Mouse (Mus musculus): ENCODE measurements around the gene Usp2. TPM values are rescaled to one million over a fixed set of nuclear protein-coding genes. Genes with fewer than 3 reads are reported as not detected.

The Usp2 gene
- total RNA-seq, 2 experiments from 2014 or later: 77.7 to 191 TPM

- intact Hi-C loops (cut with DNase I): no loop called here
- peak; percentile 40 for DNase-seq (ENCODE audit: low spot score)
Observed at GRCm38 (mm10) chr9:44134851-44135730, 68.3 kb downstream of the Usp2 start.

GRCm38 (mm10) chr9:44135731-44136411 is 69.0 kb downstream of the Usp2 start:
- DNase-seq (ENCODE audit: low spot score): no peak
- intact Hi-C loops (cut with DNase I): no loop called here

GRCm38 (mm10) chr9:44137846-44138245 is 71.0 kb downstream of the Usp2 start:
- no peak for DNase-seq (ENCODE audit: low spot score)
- intact Hi-C loops (cut with DNase I): no loop called here

- intact Hi-C loops (cut with DNase I): no loop called here
- no peak for DNase-seq (ENCODE audit: low spot score)
Observed at GRCm38 (mm10) chr9:44141951-44142350, 75.1 kb downstream of the Usp2 start.

GRCm38 (mm10) chr9:44143421-44143820 is 76.6 kb downstream of the Usp2 start:
- no peak for DNase-seq (ENCODE audit: low spot score)
- intact Hi-C loops (cut with DNase I): no loop called here

GRCm38 (mm10) chr9:44144023-44144717 is 77.3 kb downstream of the Usp2 start:
- DNase-seq (ENCODE audit: low spot score): no peak
- intact Hi-C loops (cut with DNase I): loop anchor here (2.0 kb wide), 1 partner anchor 17 kb away; no protein-coding TSS in a partner anchor

- intact Hi-C loops (cut with DNase I): loop anchor here (2.0 kb wide), 1 partner anchor 18 kb away; no protein-coding TSS in a partner anchor
- DNase-seq (ENCODE audit: low spot score): no peak
Observed at GRCm38 (mm10) chr9:44144718-44145060, 77.9 kb downstream of the Usp2 start.

Other genes with a start within 250 kb of the Usp2 start
- gene Thy1, start 23.6 kb upstream of the Usp2 start, total RNA-seq (2021): 10 to 100 TPM; 13.9 to 22.2 TPM
- gene Mfrp, start 34.7 kb downstream of the Usp2 start, total RNA-seq (2021): not detected
- 10 to 100 TPM in 1 of 2 experiments, 1 to 10 TPM in 1; 9.7 to 10.9 TPM for gene C1qtnf5, start 40.2 kb downstream of the Usp2 start, total RNA-seq (2021)
- gene Gm49380, start 46.5 kb downstream of the Usp2 start, total RNA-seq (2021): under 1 TPM in 1 of 2 experiments, not detected in 1; 0.11 TPM
- gene Rnf26, start 46.5 kb downstream of the Usp2 start, total RNA-seq (2021): 1 to 10 TPM; 7.7 to 8.1 TPM
- 10 to 100 TPM; 38.9 to 40.4 TPM for gene Mcam, start 67.4 kb downstream of the Usp2 start, total RNA-seq (2021)
- gene Cbl, start 167.0 kb downstream of the Usp2 start, total RNA-seq (2021): 10 to 100 TPM; 18.6 to 22.4 TPM
- not detected for gene Ccdc153, start 173.7 kb downstream of the Usp2 start, total RNA-seq (2021)
- 1 to 10 TPM; 4.3 to 4.4 TPM for gene Pdzd3, start 184.4 kb downstream of the Usp2 start, total RNA-seq (2021)
- 10 to 100 TPM; 19.4 to 20.7 TPM for gene Nlrx1, start 201.6 kb downstream of the Usp2 start, total RNA-seq (2021)
- gene Abcg4, start 221.6 kb downstream of the Usp2 start, total RNA-seq (2021): under 1 TPM; 0.34 to 0.42 TPM
- gene Hinfp, start 238.7 kb downstream of the Usp2 start, total RNA-seq (2021): 10 to 100 TPM in 1 of 2 experiments, 1 to 10 TPM in 1; 7.9 to 12.7 TPM